In genomic region chr14:103434218-103434617, GRCm38 (mm10) we compare ENCODE assay signal across 17 mouse cellular contexts.
A peak's percentile ranks its signal among the peaks of the same experiment; 100 is the strongest.
DNase-seq lines count a peak whose midpoint lies in the region; ATAC-seq and TF ChIP-seq lines count a peak whose summit lies in the region.
"Had no signal": no experiment of that assay in that cellular context is flagged by ENCODE, and none has a peak within 500 bp of the region (broad histone marks: within the 10 kb centered on the region; RNA-seq: fewer than 3 reads in every experiment).

No protein-coding gene starts in this region.

- no peak overlapping the region for H3K27ac ChIP-seq in forebrain, postnatal 0 days (ENCODE audit: low read depth, low read length)
- H3K27ac ChIP-seq: embryonic facial prominence, embryonic 15.5 days; kidney, postnatal 0 days; limb, embryonic 10.5 days; liver, embryonic 13.5 days; midbrain, embryonic 15.5 days; stomach, postnatal 0 days had no signal

- H3K9ac ChIP-seq in forebrain, postnatal 0 days: no peak overlapping the region
- H3K9ac ChIP-seq: embryonic facial prominence, embryonic 15.5 days; liver, embryonic 13.5 days; midbrain, embryonic 15.5 days had no signal

- H3K4me1 ChIP-seq in forebrain, postnatal 0 days (ENCODE audit: insufficient read depth): no peaks in the 10 kb centered on the region
- H3K4me1 ChIP-seq: embryonic facial prominence, embryonic 15.5 days; limb, embryonic 10.5 days; liver, embryonic 13.5 days; midbrain, embryonic 15.5 days had no signal

- ATAC-seq in forebrain, postnatal 0 days: no peak
- ATAC-seq: hindbrain, embryonic 16.5 days; midbrain, embryonic 15.5 days had no signal

- no peak for TF ChIP-seq CTCF in forebrain, postnatal 0 days (IDR thresholded peaks at IDR 0.05; ENCODE audit: low read depth)

- no peaks in the 10 kb centered on the region for H3K36me3 ChIP-seq in forebrain, postnatal 0 days (ENCODE audit: insufficient read depth)
- H3K36me3 ChIP-seq: embryonic facial prominence, embryonic 15.5 days; limb, embryonic 10.5 days; liver, embryonic 13.5 days; midbrain, embryonic 15.5 days had no signal

- H3K4me2 ChIP-seq in forebrain, postnatal 0 days (ENCODE audit: low read depth): no peak overlapping the region
- H3K4me2 ChIP-seq: embryonic facial prominence, embryonic 15.5 days; liver, embryonic 13.5 days; midbrain, embryonic 15.5 days had no signal

- peak; percentile 44 for DNase-seq in gastrocnemius, adult 18-20 months (ENCODE audit: low spot score)
- no peak for DNase-seq in gastrocnemius, postnatal 4 days (ENCODE audit: low spot score in 2 of 2)
- DNase-seq in kidney, adult 8-10 months: peak; percentile 9 to 13
- DNase-seq in kidney, adult 18-20 months: no peak
- peak; percentile 42 for DNase-seq in adrenal gland, postnatal 25 days
- DNase-seq in kidney, postnatal 36 days: peak; percentile 3 to 36
- DNase-seq in forebrain, postnatal 0 days: no peak
- DNase-seq: cerebellum, adult 11 months; layer of hippocampus, postnatal 36 days; liver, embryonic 13.5 days; thymus, postnatal 36 days had no signal

- H3K4me3 ChIP-seq in forebrain, postnatal 0 days (ENCODE audit: low read depth, low read length): no peak overlapping the region
- H3K4me3 ChIP-seq: embryonic facial prominence, embryonic 15.5 days; limb, embryonic 10.5 days; liver, embryonic 13.5 days; midbrain, embryonic 15.5 days had no signal

- no peaks in the 10 kb centered on the region for H3K9me3 ChIP-seq in forebrain, postnatal 0 days (ENCODE audit: low read length)
- H3K9me3 ChIP-seq: embryonic facial prominence, embryonic 15.5 days; limb, embryonic 10.5 days; liver, embryonic 13.5 days; midbrain, embryonic 15.5 days had no signal

- no peaks in the 10 kb centered on the region for H3K27me3 ChIP-seq in forebrain, postnatal 0 days (ENCODE audit: insufficient read depth, low read length)
- H3K27me3 ChIP-seq: embryonic facial prominence, embryonic 15.5 days; liver, embryonic 13.5 days; midbrain, embryonic 15.5 days had no signal

- WGBS in forebrain, postnatal 0 days: 58% methylated on average over 4 of the region's 4 CpGs

Comparison
In these comparisons a context has a peak if more than half of its experiments do, and no peak if none do; other contexts are left out.
1. DNase-seq: peak in gastrocnemius, adult 18-20 months (single experiment), kidney, adult 8-10 months (2 of 2), adrenal gland, postnatal 25 days (single experiment) and kidney, postnatal 36 days (2 of 2); none in gastrocnemius, postnatal 4 days (0 of 2), kidney, adult 18-20 months (single experiment) and forebrain, postnatal 0 days (single experiment).